Mouse (Mus musculus) kidney, adult 2 months (tissue): ENCODE results near the gene Cox5b.

Source experiments
- CTCF ChIP-seq: fragments of 200-500 bp; conservative IDR thresholded peaks from 2 replicates; pipeline ENCODE4 v1.5.1; 2011; ENCODE audit warnings: low read depth, mild to moderate bottlenecking, control low read depth, low read length, moderate library complexity, mixed read lengths; ENCODE audit not compliant: insufficient read depth, insufficient read length
- POLR2A ChIP-seq: fragments of 200-500 bp; IDR thresholded peaks from one replicate; pipeline ENCODE4 v1.6.1; 2011; ENCODE audit warnings: low read depth, low read length, control low read depth

DNA sequence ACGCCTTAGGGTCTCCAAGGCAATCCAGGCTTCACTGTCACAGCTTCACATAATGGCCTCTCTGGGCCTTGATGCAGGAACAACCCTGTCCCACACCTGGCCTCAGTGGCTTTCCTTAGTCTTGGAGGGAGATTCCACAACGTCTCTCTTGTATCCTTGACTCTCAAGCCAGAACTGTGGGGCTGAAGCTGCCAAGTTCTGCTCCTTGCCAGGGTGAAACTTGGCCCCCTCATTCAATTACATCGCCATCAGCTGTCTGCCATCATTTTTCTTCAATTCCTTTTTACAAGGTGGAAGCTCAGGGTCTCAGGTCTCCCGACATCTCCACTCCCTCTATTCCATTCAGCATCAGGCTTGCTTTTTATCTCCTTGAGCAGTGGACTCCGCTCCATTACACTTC lies 36.2 kb upstream of the Cox5b start:
- TF ChIP-seq POLR2A (no peak), CTCF (no peak)
